Mouse (Mus musculus) megakaryocyte, embryonic 14.5 days (primary cell): Measurements from ENCODE around the gene Syna.

Experiments
- FLI1 ChIP-seq: IDR thresholded peaks from 2 replicates; pipeline ENCODE4 v1.6.1; 2012; ENCODE audit warnings: low read length, inconsistent platforms, mixed read lengths
- GATA1 ChIP-seq: IDR thresholded peaks from 3 replicates; pipeline ENCODE4 v1.6.1; 2012; ENCODE audit warnings: mixed read lengths, low read length, inconsistent platforms, borderline replicate concordance

- TF ChIP-seq FLI1 (no peak), GATA1 (no peak)
Observed at GRCm38 (mm10) chr5:134510266-134510665, 49.7 kb downstream of the Syna start.
